ENCODE assay signal across 26 mouse cellular contexts in the genomic region with DNA sequence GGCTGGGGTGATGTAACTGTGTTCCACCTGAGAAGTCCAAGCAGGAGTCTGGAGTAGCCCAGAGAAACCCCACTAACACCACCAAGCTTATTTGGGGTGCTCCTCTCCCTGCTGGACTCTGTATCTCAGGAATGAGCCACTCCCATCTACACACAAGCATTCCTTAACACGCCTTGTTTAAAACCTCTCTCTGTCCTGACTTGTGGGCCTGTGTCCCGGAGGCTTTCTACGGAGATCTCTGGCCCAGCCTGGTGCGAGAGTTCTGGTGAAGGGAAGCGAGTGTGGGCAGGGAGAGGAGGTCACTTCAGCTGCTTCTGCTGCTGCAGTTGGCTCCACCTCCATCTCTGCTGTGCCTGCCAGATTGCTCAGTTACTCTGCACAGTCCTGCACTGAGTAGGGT.
"Had no signal": no experiment of that assay in that cellular context is flagged by ENCODE, and none has a peak within 500 bp of the region (broad histone marks: within the 10 kb centered on the region; RNA-seq: fewer than 3 reads in every experiment).

No protein-coding gene starts in this region.

- H3K36me3 ChIP-seq: heart, embryonic 10.5 days; heart, embryonic 12.5 days; hindbrain, embryonic 13.5 days; intestine, embryonic 15.5 days; limb, embryonic 10.5 days; limb, embryonic 12.5 days; liver, embryonic 13.5 days; liver, embryonic 15.5 days had no signal

- H3K9ac ChIP-seq: heart, embryonic 12.5 days; hindbrain, embryonic 13.5 days; intestine, embryonic 15.5 days; limb, embryonic 12.5 days; liver, embryonic 13.5 days; liver, embryonic 15.5 days had no signal

- DNase-seq: gastrocnemius, adult 2 months; gastrocnemius, postnatal 10 days; gastrocnemius, postnatal 25 days; heart, adult 18-20 months; heart, postnatal 14 days; heart, postnatal 36 days; kidney, adult 18-20 months; kidney, adult 8-10 months; kidney, postnatal 10 days; kidney, postnatal 25 days; kidney, postnatal 4 days; liver; liver, embryonic 13.5 days had no signal

- H3K4me2 ChIP-seq: heart, embryonic 12.5 days; hindbrain, embryonic 13.5 days; intestine, embryonic 15.5 days; limb, embryonic 12.5 days; liver, embryonic 11.5 days; liver, embryonic 13.5 days; liver, embryonic 15.5 days had no signal

- H3K9me3 ChIP-seq: heart, embryonic 10.5 days; hindbrain, embryonic 13.5 days; intestine, embryonic 15.5 days; limb, embryonic 10.5 days; liver, embryonic 15.5 days had no signal

- H3K27ac ChIP-seq: gastrocnemius, adult 2 months; heart, embryonic 10.5 days; hindbrain, embryonic 13.5 days; intestine, embryonic 15.5 days; layer of hippocampus, adult 2 months; left cerebral cortex, adult 2 months; limb, embryonic 10.5 days; limb, embryonic 12.5 days; liver, embryonic 13.5 days; liver, embryonic 15.5 days had no signal

- ATAC-seq: hindbrain, embryonic 16.5 days; inflammation-experienced regulatory T-cells, adult 6 months; intestine, embryonic 15.5 days; intestine, postnatal 0 days had no signal

- H3K4me3 ChIP-seq: gastrocnemius, adult 2 months; heart, embryonic 10.5 days; heart, embryonic 12.5 days; hindbrain, embryonic 13.5 days; intestine, embryonic 15.5 days; layer of hippocampus, adult 2 months; left cerebral cortex, adult 2 months; limb, embryonic 10.5 days; limb, embryonic 12.5 days; liver, embryonic 13.5 days; liver, embryonic 15.5 days had no signal

- H3K4me1 ChIP-seq: limb, embryonic 12.5 days had no signal
